Mouse (Mus musculus) spleen, adult 2 months (tissue): ENCODE measurements at regions not wholly inside any gene's neighbourhood (a gene's known extent, or its start where the extent isn't known, plus 50 kb on each side); places are given as distances from the start of the nearest gene placed in this dataset.

Experiments
- CTCF ChIP-seq: fragments of 200-500 bp; IDR thresholded peaks from 2 replicates; pipeline ENCODE4 v1.5.1; 2011; ENCODE audit warnings: mild to moderate bottlenecking, inconsistent platforms; ENCODE audit not compliant: insufficient read depth, insufficient read length, insufficient replicate concordance; ENCODE audit errors: extremely low read depth
- POLR2A ChIP-seq: fragments of 200-500 bp; IDR thresholded peaks from 2 replicates; pipeline ENCODE4 v1.6.1; 2011; ENCODE audit warnings: low read depth, low read length, inconsistent platforms

DNA sequence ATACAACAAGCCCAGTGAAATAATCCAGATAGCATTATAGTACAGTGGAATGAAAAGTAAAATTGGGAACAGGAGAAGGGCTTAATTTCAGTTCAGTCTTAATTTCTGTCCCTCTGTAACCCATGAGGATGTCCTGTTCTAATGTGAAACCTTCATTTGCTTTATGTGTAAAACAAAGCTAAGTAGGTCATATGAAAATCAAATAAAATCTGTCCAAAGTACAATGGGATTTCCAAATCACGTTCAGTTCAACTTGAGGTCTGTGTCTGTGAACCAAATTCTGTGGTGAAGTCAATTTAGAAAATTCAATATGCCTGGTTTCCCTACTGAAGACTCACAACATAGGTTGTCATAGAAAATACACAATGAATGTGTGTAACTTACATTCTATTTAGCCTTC lies 74.4 kb upstream of the Dab2 start:
- no peak for TF ChIP-seq CTCF
- no peak for TF ChIP-seq POLR2A
